Mouse (Mus musculus) kidney, adult 2 months (tissue): ENCODE results near the gene Maml3. TPM values are rescaled to one million over a fixed set of nuclear protein-coding genes. Genes with fewer than 3 reads are reported as not detected.
A peak's percentile ranks its signal among the peaks of the same experiment; 100 is the strongest.

Experiments
- DNase-seq: peaks from one replicate; pipeline ENCODE4 v3.0.0; 2021
- H3K27ac ChIP-seq: fragments of 200-500 bp; 2 replicates; pipeline ENCODE4 v1.5.1; 2012; ENCODE audit warnings: low read depth, low read length, control low read depth, inconsistent platforms; ENCODE audit not compliant: insufficient read depth
- H3K27me3 ChIP-seq: fragments of 200-500 bp; replicated peaks from 2 replicates; pipeline ENCODE4 v1.6.1; 2012; ENCODE audit warnings: mild to moderate bottlenecking, moderate library complexity, low read length, inconsistent platforms; ENCODE audit not compliant: control insufficient read depth, insufficient read depth
- H3K36me3 ChIP-seq: fragments of 200-500 bp; 2 replicates; pipeline ENCODE4 v1.6.1; 2012; ENCODE audit warnings: mild to moderate bottlenecking, moderate library complexity, low read length, inconsistent platforms; ENCODE audit not compliant: control insufficient read depth, insufficient read depth
- H3K4me1 ChIP-seq: fragments of 200-500 bp; 2 replicates; pipeline ENCODE4 v1.6.1; 2011; ENCODE audit warnings: low read length; ENCODE audit not compliant: control insufficient read depth, insufficient read depth
- H3K4me3 ChIP-seq: fragments of 200-500 bp; 2 replicates; pipeline ENCODE4 v1.5.1; 2011; ENCODE audit warnings: mild to moderate bottlenecking, low read depth, low read length, control low read depth; ENCODE audit not compliant: insufficient read depth
- CTCF ChIP-seq: fragments of 200-500 bp; conservative IDR thresholded peaks from 2 replicates; pipeline ENCODE4 v1.5.1; 2011; ENCODE audit warnings: low read depth, mild to moderate bottlenecking, control low read depth, low read length, moderate library complexity, mixed read lengths; ENCODE audit not compliant: insufficient read depth, insufficient read length
- POLR2A ChIP-seq: fragments of 200-500 bp; IDR thresholded peaks from one replicate; pipeline ENCODE4 v1.6.1; 2011; ENCODE audit warnings: low read depth, low read length, control low read depth
- WGBS: fragments of 180-500 bp; shearing (Covaris S2); methylation state at CpG from one replicate; pipeline ENCODE4 v1.1.7; 2018; 5-methylcytosine and 5-hydroxymethylcytosine counted together
- polyA plus RNA-seq: library from polyadenylated mRNA; depleted of rRNA; stranded (reverse); fragments of >200 nt; gene quantifications from 2 replicates; pipeline ENCODE4 v1.2.3, GENCODE M21; 2012

Maml3 gene
- polyA plus RNA-seq, 1 experiment: 3.6 TPM

GRCm38 (mm10) chr3:51953927-51954326, 150.9 kb downstream of the Maml3 start:
- WGBS: 89% methylated on average over 11 of the region's 11 CpGs
- DNase-seq: no peak
- Histone ChIP-seq H3K4me1 (no peaks in the 10 kb centered on the region), H3K36me3 (no peaks in the 10 kb centered on the region), H3K27ac (no peak overlapping the region), H3K27me3 (no peaks in the 10 kb centered on the region), H3K4me3 (no peak overlapping the region)
- no peak for TF ChIP-seq POLR2A
- TF ChIP-seq CTCF: no peak

GRCm38 (mm10) chr3:51952728-51953623, 151.9 kb downstream of the Maml3 start:
- 70% methylated on average over 33 of the region's 33 CpGs for WGBS
- Histone ChIP-seq H3K4me3 (peak overlapping the region; percentile 44), H3K36me3 (no peaks in the 10 kb centered on the region), H3K4me1 (no peaks in the 10 kb centered on the region), H3K27ac (no peak overlapping the region), H3K27me3 (no peaks in the 10 kb centered on the region)
- DNase-seq: no peak
- TF ChIP-seq POLR2A (no peak), CTCF (no peak)

- Histone ChIP-seq H3K36me3 (no peaks in the 10 kb centered on the region), H3K4me1 (no peaks in the 10 kb centered on the region), H3K4me3 (no peak overlapping the region), H3K27ac (no peak overlapping the region), H3K27me3 (no peaks in the 10 kb centered on the region)
- no peak for DNase-seq
- WGBS: 92% methylated on average over 9 of the region's 9 CpGs
- TF ChIP-seq POLR2A (no peak), CTCF (no peak)
Measured at GRCm38 (mm10) chr3:51952267-51952666, 152.6 kb downstream of the Maml3 start.

GRCm38 (mm10) chr3:51949651-51950050, 155.2 kb downstream of the Maml3 start:
- H3K27ac ChIP-seq: no peak overlapping the region
- no peak overlapping the region for H3K4me3 ChIP-seq
- no peaks in the 10 kb centered on the region for H3K36me3 ChIP-seq
- no peak for DNase-seq
- TF ChIP-seq CTCF: no peak
- H3K4me1 ChIP-seq: no peaks in the 10 kb centered on the region
- no peaks in the 10 kb centered on the region for H3K27me3 ChIP-seq
- 83% methylated on average over 8 of the region's 8 CpGs for WGBS

GRCm38 (mm10) chr3:51947168-51947567, 157.7 kb downstream of the Maml3 start:
- Histone ChIP-seq H3K27me3 (no peaks in the 10 kb centered on the region), H3K36me3 (no peaks in the 10 kb centered on the region), H3K4me3 (no peak overlapping the region), H3K4me1 (no peaks in the 10 kb centered on the region), H3K27ac (no peak overlapping the region)
- no peak for TF ChIP-seq POLR2A
- TF ChIP-seq CTCF: no peak
- 85% methylated on average over 3 of the region's 3 CpGs for WGBS
- no peak for DNase-seq

GRCm38 (mm10) chr3:51943642-51944041, 161.2 kb downstream of the Maml3 start:
- Histone ChIP-seq H3K4me3 (no peak overlapping the region), H3K27me3 (no peaks in the 10 kb centered on the region), H3K36me3 (no peaks in the 10 kb centered on the region), H3K27ac (no peak overlapping the region), H3K4me1 (no peaks in the 10 kb centered on the region)
- TF ChIP-seq CTCF (no peak), POLR2A (no peak)
- DNase-seq: no peak
- 73% methylated on average over 8 of the region's 8 CpGs for WGBS

- H3K27me3 ChIP-seq: no peaks in the 10 kb centered on the region
- WGBS: 74% methylated on average over 8 of the region's 8 CpGs
- no peak overlapping the region for H3K4me3 ChIP-seq
- H3K27ac ChIP-seq: no peak overlapping the region
- H3K36me3 ChIP-seq: no peaks in the 10 kb centered on the region
- no peak for DNase-seq
- TF ChIP-seq POLR2A: no peak
- no peak for TF ChIP-seq CTCF
- no peaks in the 10 kb centered on the region for H3K4me1 ChIP-seq
Measured at GRCm38 (mm10) chr3:51941781-51942180, 163.1 kb downstream of the Maml3 start.
